Mouse (Mus musculus): ENCODE data around the gene Gstm6. TPM values are rescaled to one million over a fixed set of nuclear protein-coding genes. Genes with fewer than 3 reads are reported as not detected.

Gstm6 gene
- polyA plus RNA-seq, 1 experiment: 27.1 TPM

GRCm38 (mm10) chr3:107939830-107940229 is 3.7 kb downstream of the Gstm6 start:
- H3K27ac ChIP-seq (ENCODE audit: insufficient read depth, low read length): no peak overlapping the region
- TF ChIP-seq POLR2A (IDR thresholded peaks at IDR 0.05; ENCODE audit: insufficient read depth, low read length): no peak
- no peak for TF ChIP-seq EP300 (IDR thresholded peaks at IDR 0.05; ENCODE audit: insufficient read depth, low read depth, low read length)
- no peak for TF ChIP-seq CTCF (IDR thresholded peaks at IDR 0.05; ENCODE audit: low read depth, low read length)
- no peak overlapping the region for H3K9ac ChIP-seq (ENCODE audit: low read depth, poor library complexity, severe bottlenecking)
- no peaks in the 10 kb centered on the region for H3K9me3 ChIP-seq (replicated peaks; ENCODE audit: control insufficient read depth, insufficient read depth, low read length, poor library complexity, severe bottlenecking)
- no peak overlapping the region for H3K4me3 ChIP-seq (ENCODE audit: low read depth, low read length)
- H3K27me3 ChIP-seq (ENCODE audit: control insufficient read depth, insufficient read depth, low read length, poor library complexity, severe bottlenecking): no peaks in the 10 kb centered on the region
- no peaks in the 10 kb centered on the region for H3K36me3 ChIP-seq (ENCODE audit: control insufficient read depth, insufficient read depth, low read length, poor library complexity, severe bottlenecking)
- no peaks in the 10 kb centered on the region for H3K4me1 ChIP-seq (ENCODE audit: control insufficient read depth, insufficient read depth, low read length)

- Histone ChIP-seq H3K27ac (ENCODE audit: insufficient read depth, low read length) (no peak overlapping the region), H3K9ac (ENCODE audit: low read depth, poor library complexity, severe bottlenecking) (no peak overlapping the region), H3K27me3 (ENCODE audit: control insufficient read depth, insufficient read depth, low read length, poor library complexity, severe bottlenecking) (no peaks in the 10 kb centered on the region), H3K9me3 (replicated peaks; ENCODE audit: control insufficient read depth, insufficient read depth, low read length, poor library complexity, severe bottlenecking) (no peaks in the 10 kb centered on the region), H3K4me3 (ENCODE audit: low read depth, low read length) (no peak overlapping the region), H3K36me3 (ENCODE audit: control insufficient read depth, insufficient read depth, low read length, poor library complexity, severe bottlenecking) (no peaks in the 10 kb centered on the region), H3K4me1 (ENCODE audit: control insufficient read depth, insufficient read depth, low read length) (no peaks in the 10 kb centered on the region)
- TF ChIP-seq EP300 (IDR thresholded peaks at IDR 0.05; ENCODE audit: insufficient read depth, low read depth, low read length): 0 out of 2 replicates have a peak, but pooled peaks have one; percentile 35
- no peak for TF ChIP-seq POLR2A (IDR thresholded peaks at IDR 0.05; ENCODE audit: insufficient read depth, low read length)
- peak; percentile 96 for TF ChIP-seq CTCF (IDR thresholded peaks at IDR 0.05; ENCODE audit: low read depth, low read length)
These were observed 4.1 kb downstream of the Gstm6 start for GRCm38 (mm10) chr3:107939403-107939802.

GRCm38 (mm10) chr3:107935888-107936287 is 7.7 kb downstream of the Gstm6 start:
- no peaks in the 10 kb centered on the region for H3K36me3 ChIP-seq (ENCODE audit: control insufficient read depth, insufficient read depth, low read length, poor library complexity, severe bottlenecking)
- H3K4me1 ChIP-seq (ENCODE audit: control insufficient read depth, insufficient read depth, low read length): no peaks in the 10 kb centered on the region
- H3K4me3 ChIP-seq (ENCODE audit: low read depth, low read length): no peak overlapping the region
- H3K9me3 ChIP-seq (replicated peaks; ENCODE audit: control insufficient read depth, insufficient read depth, low read length, poor library complexity, severe bottlenecking): no peaks in the 10 kb centered on the region
- H3K9ac ChIP-seq (ENCODE audit: low read depth, poor library complexity, severe bottlenecking): no peak overlapping the region
- H3K27ac ChIP-seq (ENCODE audit: insufficient read depth, low read length): no peak overlapping the region
- no peaks in the 10 kb centered on the region for H3K27me3 ChIP-seq (ENCODE audit: control insufficient read depth, insufficient read depth, low read length, poor library complexity, severe bottlenecking)
- no peak for TF ChIP-seq EP300 (IDR thresholded peaks at IDR 0.05; ENCODE audit: insufficient read depth, low read depth, low read length)
- no peak for TF ChIP-seq POLR2A (IDR thresholded peaks at IDR 0.05; ENCODE audit: insufficient read depth, low read length)
- no peak for TF ChIP-seq CTCF (IDR thresholded peaks at IDR 0.05; ENCODE audit: low read depth, low read length)

GRCm38 (mm10) chr3:107935268-107935667 is 8.3 kb downstream of the Gstm6 start:
- H3K4me1 ChIP-seq (ENCODE audit: control insufficient read depth, insufficient read depth, low read length): no peaks in the 10 kb centered on the region

GRCm38 (mm10) chr3:107932128-107932527 is 11.4 kb downstream of the Gstm6 start:
- Histone ChIP-seq H3K27ac (ENCODE audit: insufficient read depth, low read length) (no peak overlapping the region), H3K36me3 (ENCODE audit: control insufficient read depth, insufficient read depth, low read length, poor library complexity, severe bottlenecking) (no peaks in the 10 kb centered on the region), H3K9ac (ENCODE audit: low read depth, poor library complexity, severe bottlenecking) (no peak overlapping the region), H3K27me3 (ENCODE audit: control insufficient read depth, insufficient read depth, low read length, poor library complexity, severe bottlenecking) (no peaks in the 10 kb centered on the region), H3K4me3 (ENCODE audit: low read depth, low read length) (no peak overlapping the region), H3K4me1 (ENCODE audit: control insufficient read depth, insufficient read depth, low read length) (no peaks in the 10 kb centered on the region), H3K9me3 (replicated peaks; ENCODE audit: control insufficient read depth, insufficient read depth, low read length, poor library complexity, severe bottlenecking) (no peaks in the 10 kb centered on the region)
- TF ChIP-seq CTCF (IDR thresholded peaks at IDR 0.05; ENCODE audit: low read depth, low read length) (no peak), POLR2A (IDR thresholded peaks at IDR 0.05; ENCODE audit: insufficient read depth, low read length) (no peak), EP300 (IDR thresholded peaks at IDR 0.05; ENCODE audit: insufficient read depth, low read depth, low read length) (no peak)

More at GRCm38 (mm10) chr3:107935268-107935667, 8.3 kb downstream of the Gstm6 start:
- Histone ChIP-seq H3K36me3 (ENCODE audit: control insufficient read depth, insufficient read depth, low read length, poor library complexity, severe bottlenecking) (no peaks in the 10 kb centered on the region), H3K27me3 (ENCODE audit: control insufficient read depth, insufficient read depth, low read length, poor library complexity, severe bottlenecking) (no peaks in the 10 kb centered on the region), H3K9ac (ENCODE audit: low read depth, poor library complexity, severe bottlenecking) (no peak overlapping the region), H3K27ac (ENCODE audit: insufficient read depth, low read length) (no peak overlapping the region), H3K9me3 (replicated peaks; ENCODE audit: control insufficient read depth, insufficient read depth, low read length, poor library complexity, severe bottlenecking) (no peaks in the 10 kb centered on the region), H3K4me3 (ENCODE audit: low read depth, low read length) (no peak overlapping the region)
- no peak for TF ChIP-seq CTCF (IDR thresholded peaks at IDR 0.05; ENCODE audit: low read depth, low read length)
- no peak for TF ChIP-seq EP300 (IDR thresholded peaks at IDR 0.05; ENCODE audit: insufficient read depth, low read depth, low read length)
- TF ChIP-seq POLR2A (IDR thresholded peaks at IDR 0.05; ENCODE audit: insufficient read depth, low read length): no peak

- H3K36me3 ChIP-seq (ENCODE audit: control insufficient read depth, insufficient read depth, low read length, poor library complexity, severe bottlenecking): no peaks in the 10 kb centered on the region
- no peaks in the 10 kb centered on the region for H3K9me3 ChIP-seq (replicated peaks; ENCODE audit: control insufficient read depth, insufficient read depth, low read length, poor library complexity, severe bottlenecking)
- no peaks in the 10 kb centered on the region for H3K27me3 ChIP-seq (ENCODE audit: control insufficient read depth, insufficient read depth, low read length, poor library complexity, severe bottlenecking)
- no peak within 1 kb of the TSS for H3K4me3 ChIP-seq (ENCODE audit: low read depth, low read length)
- no peak within 1 kb of the TSS for H3K9ac ChIP-seq (ENCODE audit: low read depth, poor library complexity, severe bottlenecking)
- no peaks in the 10 kb centered on the region for H3K4me1 ChIP-seq (ENCODE audit: control insufficient read depth, insufficient read depth, low read length)
- H3K27ac ChIP-seq (ENCODE audit: insufficient read depth, low read length): no peak within 1 kb of the TSS
- TF ChIP-seq EP300 (IDR thresholded peaks at IDR 0.05; ENCODE audit: insufficient read depth, low read depth, low read length) (no peak), POLR2A (IDR thresholded peaks at IDR 0.05; ENCODE audit: insufficient read depth, low read length) (no peak), CTCF (IDR thresholded peaks at IDR 0.05; ENCODE audit: low read depth, low read length) (peak; percentile 31)
These were observed 11.9 kb downstream of the Gstm6 start, which contains the start of gene Gstm7 for GRCm38 (mm10) chr3:107931670-107932069. Gene Gstm7 (minus strand): TSS chr3:107931817.
